Mouse (Mus musculus) heart, postnatal 36 days (tissue): ENCODE measurements around the gene Zfp629. TPM values are rescaled to one million over a fixed set of nuclear protein-coding genes. Genes with fewer than 3 reads are reported as not detected.

Experiments
- DNase-seq, 2 experiments: peaks; one replicate each; pipeline ENCODE4 v3.0.0; 2021 to 2022
- intact Hi-C: fragments of 180-260 bp; cut with DNase I; formaldehyde crosslinking; loops from one replicate; pipeline ENCODE4 v1.15.1; 2025
- total RNA-seq, 2 experiments: library from RNA; stranded (reverse); gene quantifications; 2 replicates each; pipeline ENCODE4 v1.2.3; 2021

Gene Zfp629
- total RNA-seq, 2 experiments from 2014 or later, result 18.1 to 22.4 TPM

DNA sequence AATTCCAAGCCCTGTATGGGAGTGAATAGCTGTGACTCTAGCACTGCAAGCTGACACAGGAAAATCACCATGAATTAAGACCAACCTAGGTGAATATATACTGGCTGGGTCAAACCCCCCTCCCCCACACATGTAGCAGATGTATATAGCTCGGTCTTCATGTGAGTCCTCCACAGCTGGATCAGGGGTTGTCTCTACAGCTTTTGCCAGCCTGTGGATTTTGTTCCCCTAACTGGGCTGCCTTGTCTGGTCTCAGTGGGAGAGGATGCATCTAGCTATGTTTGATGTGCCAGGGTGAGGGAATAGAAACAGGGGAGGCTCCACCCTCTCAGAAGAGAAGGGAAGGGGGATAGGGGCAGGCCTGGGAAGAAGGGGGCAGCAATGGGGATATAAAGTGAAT lies 739 bp upstream of the Zfp629 start:
- DNase-seq, result no peak
- intact Hi-C loops, result no loop called here

- intact Hi-C loops, result no loop called here
- DNase-seq, result peak; percentile 55 to 66
Measured at GRCm38 (mm10) chr7:127614511-127614890, 1.1 kb downstream of the Zfp629 start.

GRCm38 (mm10) chr7:127614091-127614490 lies 1.5 kb downstream of the Zfp629 start:
- intact Hi-C loops, result no loop called here
- no peak for DNase-seq

GRCm38 (mm10) chr7:127613501-127613900 lies 2.1 kb downstream of the Zfp629 start:
- intact Hi-C loops, result no loop called here
- no peak for DNase-seq

- intact Hi-C loops, result no loop called here
- DNase-seq, result no peak
Measured at GRCm38 (mm10) chr7:127611561-127611960, 4.0 kb downstream of the Zfp629 start.

DNA sequence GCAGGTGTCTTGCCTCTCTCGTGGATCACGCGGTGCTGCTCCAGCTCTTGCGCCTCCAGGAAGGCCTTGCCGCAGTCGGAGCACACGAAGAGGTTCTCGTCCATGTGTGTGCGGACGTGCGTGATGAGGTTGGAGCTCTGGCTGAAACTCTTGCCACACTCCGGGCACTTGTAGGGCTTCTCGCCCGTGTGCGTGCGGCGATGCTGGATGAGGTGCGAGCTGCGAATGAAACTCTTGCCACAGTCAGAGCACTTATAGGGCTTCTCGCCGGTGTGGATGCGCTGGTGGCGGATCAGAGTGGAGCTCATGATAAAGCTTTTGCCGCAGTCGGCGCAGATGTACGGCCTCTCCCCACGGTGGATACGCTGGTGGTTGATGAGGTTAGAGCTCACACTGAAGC lies 4.6 kb downstream of the Zfp629 start:
- intact Hi-C loops, result no loop called here
- DNase-seq, result no peak

DNA sequence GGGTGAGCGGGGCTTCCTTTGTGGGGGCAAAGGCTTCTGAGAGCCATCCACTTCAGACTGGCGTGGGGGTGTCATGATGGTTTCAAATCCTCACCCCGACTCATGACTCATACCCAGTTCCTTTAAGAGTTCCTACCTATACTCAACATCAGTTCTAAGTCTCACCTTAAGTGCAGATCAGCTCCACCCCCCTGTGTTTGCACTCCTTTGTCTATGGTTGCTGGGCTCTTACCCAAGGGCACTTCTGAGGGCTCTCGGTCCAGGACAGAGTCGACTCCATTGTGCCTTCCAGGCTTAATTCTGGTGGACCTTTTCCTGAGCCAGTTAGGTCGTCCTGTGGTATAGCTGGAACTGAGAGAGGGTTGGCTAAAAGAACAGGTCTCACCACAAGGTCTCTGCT lies 8.4 kb downstream of the Zfp629 start:
- DNase-seq, result no peak
- intact Hi-C loops, result no loop called here

DNA sequence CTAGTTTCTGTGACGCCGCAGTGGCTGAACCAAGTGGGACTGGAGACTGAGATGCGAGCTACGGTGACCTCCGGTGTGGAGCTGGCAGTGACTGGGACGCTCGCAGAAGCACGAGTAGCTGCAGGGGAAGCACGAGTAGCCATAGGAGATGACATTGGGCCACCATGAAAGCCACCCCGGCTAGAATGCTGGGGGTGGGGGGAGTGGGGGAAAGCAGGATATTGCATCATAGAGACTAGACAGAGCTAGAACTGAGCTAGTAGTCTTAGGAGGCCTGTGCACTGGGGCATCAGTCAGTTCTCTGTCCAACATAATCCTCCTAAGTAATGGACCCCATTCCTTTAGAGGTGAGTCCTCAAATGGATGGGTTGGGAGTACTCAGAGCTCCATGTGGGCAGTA lies 11.3 kb downstream of the Zfp629 start:
- intact Hi-C loops, result no loop called here
- no peak for DNase-seq

- intact Hi-C loops, result no loop called here
- DNase-seq, result no peak
Measured at GRCm38 (mm10) chr7:127602903-127603302, 12.7 kb downstream of the Zfp629 start.

- DNase-seq, result no peak
- intact Hi-C loops, result no loop called here
Measured at GRCm38 (mm10) chr7:127601735-127602134, 13.9 kb downstream of the Zfp629 start.

- no peak for DNase-seq
- intact Hi-C loops, result no loop called here
Measured at GRCm38 (mm10) chr7:127600612-127601011, 15.0 kb downstream of the Zfp629 start.

- intact Hi-C loops, result no loop called here
- DNase-seq, result no peak
Measured at GRCm38 (mm10) chr7:127596747-127597146, 18.9 kb downstream of the Zfp629 start.

- intact Hi-C loops, result no loop called here
- DNase-seq, result no peak
Measured at GRCm38 (mm10) chr7:127592575-127592974, 23.0 kb downstream of the Zfp629 start.

DNA sequence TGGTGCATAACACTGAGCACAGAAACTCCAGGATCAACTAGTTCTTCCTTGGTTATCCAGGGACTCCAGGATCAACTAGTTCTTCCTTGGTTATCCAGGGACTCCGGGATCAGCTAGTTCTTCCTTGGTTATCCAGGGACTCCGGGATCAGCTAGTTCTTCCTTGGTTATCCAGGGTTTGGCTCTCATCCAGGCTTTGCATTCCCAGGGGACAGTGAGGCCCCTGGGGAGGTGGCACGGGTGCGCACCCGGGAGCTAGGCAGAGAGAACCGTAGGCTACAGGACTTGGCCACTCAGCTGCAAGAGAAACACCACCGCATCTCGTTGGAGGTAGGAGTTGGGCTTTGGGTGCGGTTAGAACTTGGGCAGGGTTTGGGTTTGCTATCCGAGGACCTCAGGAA lies 24.5 kb downstream of the Zfp629 start:
- no peak for DNase-seq
- intact Hi-C loops, result no loop called here

DNA sequence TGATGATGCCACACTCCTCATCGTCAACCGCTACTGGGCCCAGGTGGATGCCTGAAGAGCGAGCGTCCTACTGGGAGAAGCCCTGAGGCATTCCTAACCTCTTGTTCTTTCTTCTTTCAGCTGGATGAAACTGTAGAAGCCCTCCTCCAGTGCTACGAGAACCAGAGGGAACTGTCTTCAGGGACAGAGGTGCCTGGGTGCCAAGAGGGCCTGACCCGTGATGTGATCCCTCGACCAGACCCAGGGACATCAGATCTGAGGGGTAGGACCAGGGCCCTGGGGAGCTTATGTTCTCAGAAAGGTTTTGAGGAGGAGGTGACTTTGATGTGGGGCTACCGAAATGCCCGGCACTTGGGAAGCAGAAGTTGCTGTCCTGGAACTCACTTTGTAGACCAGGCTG lies 26.0 kb downstream of the Zfp629 start:
- intact Hi-C loops, result loop anchor here (5.0 kb wide), 1 partner anchor 178 kb away; the partner anchor contains the start of gene Orai3
- no peak for DNase-seq

DNA sequence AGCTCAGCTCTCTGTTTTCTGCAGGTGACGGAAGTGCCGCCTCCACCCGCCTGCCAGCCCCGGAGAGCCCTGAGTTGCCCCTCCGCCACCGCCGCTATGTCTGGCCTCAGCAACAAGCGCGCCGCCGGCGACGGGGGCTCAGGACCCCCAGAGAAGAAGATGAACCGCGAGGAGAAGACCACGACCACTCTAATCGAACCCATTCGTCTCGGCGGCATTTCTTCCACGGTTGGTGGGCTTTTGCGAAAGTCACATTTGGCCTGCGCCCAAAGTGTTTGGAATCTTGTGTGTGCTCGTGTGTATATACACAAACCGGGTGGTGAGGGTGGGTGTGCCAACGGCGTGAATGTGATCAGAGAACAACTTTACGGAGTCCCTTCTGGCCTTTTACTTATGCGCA lies 26.7 kb downstream of the Zfp629 start:
- intact Hi-C loops, result loop anchor here (5.0 kb wide), 1 partner anchor 178 kb away; the partner anchor contains the start of gene Orai3

DNA sequence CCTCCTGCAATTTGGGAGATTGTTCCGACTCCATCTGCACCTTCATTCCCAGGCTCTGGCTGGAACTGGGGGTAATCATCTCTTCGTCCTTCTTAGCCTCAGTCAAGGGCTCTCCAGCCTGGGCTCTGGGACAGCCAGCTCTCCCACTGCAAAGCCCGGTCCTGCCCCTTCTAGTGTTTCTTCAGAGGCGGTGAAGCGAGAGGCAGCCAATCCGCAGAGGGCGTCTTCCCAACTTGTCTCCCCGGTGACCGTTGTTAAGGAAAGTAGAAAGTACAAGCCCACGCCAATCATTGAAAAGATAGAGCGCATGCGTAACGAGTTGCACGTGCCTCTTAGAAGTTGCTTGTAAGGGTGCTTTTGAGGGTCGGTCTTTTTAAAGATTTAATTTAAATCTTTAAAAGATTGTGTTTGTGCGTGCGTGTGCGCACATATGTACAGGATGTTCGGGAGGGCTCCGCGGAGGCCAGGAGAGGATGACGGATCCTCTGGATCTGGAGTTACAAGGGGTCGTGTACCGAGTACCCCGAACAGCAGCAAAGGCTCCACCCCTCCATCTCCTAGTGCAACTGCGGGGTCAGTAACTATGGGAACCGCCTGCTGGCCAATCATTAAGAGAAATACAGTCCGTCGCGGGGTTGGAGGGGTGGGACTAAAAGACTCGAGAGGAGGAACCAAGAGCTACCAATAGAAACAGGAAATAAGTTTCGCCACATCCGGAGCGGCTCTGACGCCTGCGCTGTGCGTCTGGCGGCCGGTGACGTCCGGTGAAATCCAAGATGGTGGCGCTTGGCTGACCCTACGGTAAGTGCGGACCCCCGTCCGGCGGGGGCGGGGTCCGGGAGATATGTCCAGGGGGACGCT lies 27.4 kb downstream of the Zfp629 start, which contains the start of the genes Ccdc189 and Rnf40:
Gene Ccdc189 (minus strand): TSS at position 585 of the 861 bp plus-strand sequence.
Gene Rnf40 (plus strand): TSS at position 757 of the 861 bp plus-strand sequence.
- DNase-seq, result peak; percentile 87 to 91
- intact Hi-C loops, result loop anchor here (5.0 kb wide), 1 partner anchor 179 kb away; the partner anchor contains the start of gene Orai3

More for the DNA sequence above, 26.7 kb downstream of the Zfp629 start:
- no peak for DNase-seq

- no peak for DNase-seq
- intact Hi-C loops, result loop anchor here (5.0 kb wide), 1 partner anchor 180 kb away; the partner anchor contains the start of gene Orai3
Measured at GRCm38 (mm10) chr7:127587196-127587595, 28.4 kb downstream of the Zfp629 start.

DNA sequence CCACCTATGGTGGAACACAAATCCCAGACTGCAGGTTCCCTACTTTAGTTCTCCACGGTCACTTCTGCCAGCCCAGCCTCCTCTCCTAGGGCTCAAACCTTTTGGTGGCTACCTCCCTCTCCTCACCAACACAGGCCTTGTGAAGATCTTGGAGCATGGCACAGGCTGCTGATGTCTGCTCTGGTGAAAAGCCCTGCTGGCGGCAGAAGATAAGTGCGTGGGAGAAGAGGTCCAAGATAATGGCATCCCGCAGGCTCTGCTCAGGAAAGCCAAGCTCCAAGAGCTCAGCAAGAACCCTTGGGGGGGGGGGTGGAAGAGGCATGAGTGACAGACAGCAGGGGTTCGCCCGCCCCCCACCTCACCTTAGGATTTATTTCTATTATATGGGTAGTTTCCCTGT lies 29.4 kb downstream of the Zfp629 start:
- intact Hi-C loops, result loop anchor here (5.0 kb wide), 1 partner anchor 181 kb away; the partner anchor contains the start of gene Orai3
- no peak for DNase-seq

- no peak for DNase-seq
- intact Hi-C loops, result loop anchor here (5.0 kb wide), 1 partner anchor 182 kb away; the partner anchor contains the start of gene Orai3
Measured at GRCm38 (mm10) chr7:127585031-127585430, 30.6 kb downstream of the Zfp629 start.

DNA sequence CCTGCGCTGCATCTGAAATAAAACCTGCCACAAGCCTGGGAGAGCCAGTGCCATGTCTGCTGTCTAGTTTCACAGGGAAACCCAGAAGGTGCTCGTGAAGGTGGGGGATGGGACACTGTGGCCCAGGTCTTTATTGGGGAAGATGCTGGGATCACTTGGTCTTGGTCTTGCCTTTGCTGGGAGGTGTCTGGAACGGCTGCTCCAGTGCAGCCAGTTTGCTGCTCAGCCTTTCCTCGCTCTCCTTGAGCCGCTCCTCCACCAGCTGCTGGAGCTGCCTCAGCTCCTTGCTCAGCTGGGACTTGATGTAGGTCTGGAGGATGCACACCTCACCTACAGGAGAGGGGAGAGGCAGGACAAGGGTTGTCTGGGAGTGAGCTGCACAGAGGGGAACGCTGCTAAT lies 32.3 kb downstream of the Zfp629 start:
- intact Hi-C loops, result no loop called here
- DNase-seq, result no peak

DNA sequence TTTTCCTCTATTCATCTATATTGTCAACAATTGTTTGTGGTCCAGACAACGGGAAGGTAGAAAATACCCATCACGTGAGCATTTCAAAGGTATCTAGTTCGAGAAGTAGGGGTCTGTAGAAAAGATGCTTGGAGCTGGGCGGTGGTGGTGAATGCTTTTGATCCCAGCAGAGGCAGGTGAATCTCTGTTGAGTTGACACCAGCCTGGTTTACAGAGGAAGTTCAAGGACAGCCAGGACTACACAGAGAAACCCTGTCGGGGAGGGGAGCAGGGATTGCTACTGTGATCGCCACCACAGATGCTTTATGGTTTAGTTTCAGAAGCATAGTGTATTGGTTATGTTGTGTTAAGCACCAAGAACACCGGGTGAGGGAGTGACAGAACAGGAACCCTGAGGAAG lies 41.5 kb downstream of the Zfp629 start:
- intact Hi-C loops, result no loop called here
- DNase-seq, result no peak
